Mouse (Mus musculus): ENCODE results near the gene Mup11. TPM values are rescaled to one million over a fixed set of nuclear protein-coding genes. Genes with fewer than 3 reads are reported as not detected.
"Not testable (repeated sequence)": the region's sequence is repeated elsewhere in the genome, so short reads cannot be mapped to it uniquely, and the experiment has no call there.

Mup11 gene
- total RNA-seq (2014; fragmentation: Nextera tagmentation) (not detected in 2 replicates), total RNA-seq (2017) (not detected in 2 replicates), polyA plus RNA-seq (2012) (not detected in 2 replicates)

DNA sequence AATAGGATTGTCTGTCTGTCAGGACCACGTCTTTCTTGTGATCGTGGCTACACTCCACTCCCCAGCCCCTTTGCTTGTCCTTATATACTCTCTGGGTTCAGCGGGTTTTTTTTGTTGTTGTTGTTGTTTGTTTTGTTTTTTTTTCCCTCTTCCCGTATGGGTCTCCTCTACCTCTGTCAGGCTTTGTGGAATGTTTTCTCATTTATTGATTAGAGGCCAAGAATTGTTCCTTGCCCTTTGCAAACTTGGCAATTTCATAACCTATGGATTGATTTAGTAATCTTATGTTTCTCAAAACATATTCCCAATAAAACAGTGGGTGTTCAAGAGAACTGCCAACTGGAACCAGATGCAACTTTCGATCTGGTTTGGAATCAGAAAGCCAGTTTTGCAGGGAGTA is at the start of gene Mup11:
TSS of gene Mup11 (minus strand) at position 101 of the 400 bp plus-strand sequence.
- H3K4me1 ChIP-seq (ENCODE audit: insufficient read depth, low read depth, low read length); DNase-seq (ENCODE audit: low spot score); H3K4me3 ChIP-seq (ENCODE audit: low read depth, low read length); H3K27me3 ChIP-seq (ENCODE audit: insufficient read depth, low read length); ATAC-seq (ENCODE audit: extremely low read depth, insufficient number of reproducible peaks, low FRiP score, poor library complexity, severe bottlenecking); H3K9me3 ChIP-seq (replicated peaks); H3K36me3 ChIP-seq (replicated peaks): not testable (repeated sequence)

Other genes starting within 250 kb of the Mup11 start
- gene Mup9, start 240.5 kb downstream of the Mup11 start, total RNA-seq (2014; fragmentation: Nextera tagmentation), result not detected in 2 replicates
- gene Mup9, start 240.5 kb downstream of the Mup11 start, total RNA-seq (2017), result 0.41 TPM in 1 of 2 replicates, not detected in the other
- gene Mup9, start 240.5 kb downstream of the Mup11 start, polyA plus RNA-seq (2012), result not detected in 2 replicates
- gene Mup1, start 160.5 kb downstream of the Mup11 start, total RNA-seq (2014; fragmentation: Nextera tagmentation), result not detected in 2 replicates
- gene Mup1, start 160.5 kb downstream of the Mup11 start, total RNA-seq (2017), result not detected in 2 replicates
- not detected in 2 replicates for gene Mup1, start 160.5 kb downstream of the Mup11 start, polyA plus RNA-seq (2012)
- gene Mup10, start 80.2 kb downstream of the Mup11 start, total RNA-seq (2014; fragmentation: Nextera tagmentation), result not detected in 2 replicates
- 0.49 TPM in 1 of 2 replicates, not detected in the other for gene Mup10, start 80.2 kb downstream of the Mup11 start, total RNA-seq (2017)
- not detected in 2 replicates for gene Mup10, start 80.2 kb downstream of the Mup11 start, polyA plus RNA-seq (2012)
- not detected in 2 replicates for gene Mup12, start 78.9 kb upstream of the Mup11 start, total RNA-seq (2014; fragmentation: Nextera tagmentation)
- not detected in 2 replicates for gene Mup12, start 78.9 kb upstream of the Mup11 start, total RNA-seq (2017)
- gene Mup12, start 78.9 kb upstream of the Mup11 start, polyA plus RNA-seq (2012), result not detected in 2 replicates
- not detected in 2 replicates for gene Mup22, start 159.1 kb upstream of the Mup11 start, total RNA-seq (2014; fragmentation: Nextera tagmentation)
- gene Mup22, start 159.1 kb upstream of the Mup11 start, total RNA-seq (2017), result not detected in 2 replicates
- gene Mup22, start 159.1 kb upstream of the Mup11 start, polyA plus RNA-seq (2012), result not detected in 2 replicates

All from G1E (cell line).